Mouse (Mus musculus) forebrain, postnatal 0 days (tissue): ENCODE measurements around the gene Atg2a. TPM values are rescaled to one million over a fixed set of nuclear protein-coding genes. Genes with fewer than 3 reads are reported as not detected.

Experiments used
- ATAC-seq: fragments of 200-750 bp; cut with Nextera tagmentation; 2 replicates; pipeline ENCODE4 v1.8.0; 2017; ENCODE audit warnings: mild to moderate bottlenecking, moderate library complexity
- DNase-seq: peaks from one replicate; pipeline ENCODE4 v3.0.0-alpha.2; 2015
- H3K27ac ChIP-seq: fragments of 300-500 bp; sonication (generic); 2 replicates; pipeline ENCODE4 v1.5.1; 2014; ENCODE audit warnings: low read depth, mild to moderate bottlenecking, antibody characterized with exemption, low read length, moderate library complexity, mixed read lengths
- H3K27me3 ChIP-seq: fragments of 300-500 bp; sonication (generic); 2 replicates; pipeline ENCODE4 v1.6.1; 2014; ENCODE audit warnings: mild to moderate bottlenecking, low read length, mixed read lengths; ENCODE audit not compliant: insufficient read depth
- H3K36me3 ChIP-seq: fragments of 300-500 bp; sonication (generic); 2 replicates; pipeline ENCODE4 v1.6.1; 2014; ENCODE audit warnings: mild to moderate bottlenecking, moderate library complexity; ENCODE audit not compliant: insufficient read depth
- H3K4me1 ChIP-seq: fragments of 300-500 bp; sonication (generic); 2 replicates; pipeline ENCODE4 v1.6.1; 2014; ENCODE audit warnings: antibody characterized with exemption; ENCODE audit not compliant: insufficient read depth
- H3K4me2 ChIP-seq: fragments of 300-500 bp; sonication (generic); 2 replicates; pipeline ENCODE4 v1.6.1; 2014; ENCODE audit warnings: low read depth, mild to moderate bottlenecking, moderate library complexity
- H3K4me3 ChIP-seq: fragments of 300-500 bp; sonication (generic); 2 replicates; pipeline ENCODE4 v1.5.1; 2014; ENCODE audit warnings: low read depth, low read length, mixed read lengths
- H3K9ac ChIP-seq: fragments of 300-500 bp; sonication (generic); 2 replicates; pipeline ENCODE4 v1.6.1; 2014; ENCODE audit warnings: mild to moderate bottlenecking
- H3K9me3 ChIP-seq: fragments of 300-500 bp; sonication (generic); 2 replicates; pipeline ENCODE4 v1.6.1; 2016; ENCODE audit warnings: low read length
- CTCF ChIP-seq: sonication (generic); IDR thresholded peaks from 2 replicates; pipeline ENCODE4 v1.5.1; 2016; ENCODE audit warnings: antibody characterized with exemption, control low read depth, low read depth
- WGBS: fragments of 180-500 bp; shearing (Covaris S2); extraction: QIAGEN DNeasy Blood & Tissue Kit; methylation state at CpG from one replicate; pipeline ENCODE4 v1.1.7; 2014; 5-methylcytosine and 5-hydroxymethylcytosine counted together
- polyA plus RNA-seq: library from polyadenylated mRNA; unstranded; fragments of >200 nt; fragmentation: Nextera tagmentation; extraction: Ambion mirVana; gene quantifications from 2 replicates; pipeline ENCODE4 v1.2.1, GENCODE M21; 2015
- total RNA-seq: library from RNA; depleted of rRNA; stranded (reverse); fragments of >200 nt; gene quantifications from 2 replicates; pipeline ENCODE4 v1.2.3, GENCODE M21; 2014

Gene Atg2a
- total and polyA plus RNA-seq, 2 experiments from 2014 or later: 7.6 to 26.7 TPM

GRCm38 (mm10) chr19:6297641-6298040 lies 56.2 kb downstream of the Atg2a start:
- no peak overlapping the region for H3K27ac ChIP-seq
- no peak for TF ChIP-seq CTCF
- H3K9ac ChIP-seq: no peak overlapping the region
- no peak overlapping the region for H3K4me3 ChIP-seq
- peaks cover 63% of the 10 kb centered on the region for H3K36me3 ChIP-seq
- H3K4me1 ChIP-seq: no peaks in the 10 kb centered on the region
- no peak for ATAC-seq
- WGBS: 92% methylated on average over 9 of the region's 9 CpGs
- DNase-seq: no peak
- H3K9me3 ChIP-seq: no peaks in the 10 kb centered on the region
- no peaks in the 10 kb centered on the region for H3K27me3 ChIP-seq
- H3K4me2 ChIP-seq: no peak overlapping the region

GRCm38 (mm10) chr19:6299003-6299402 lies 57.5 kb downstream of the Atg2a start:
- H3K4me3 ChIP-seq: no peak overlapping the region
- TF ChIP-seq CTCF: no peak
- H3K9me3 ChIP-seq: no peaks in the 10 kb centered on the region
- no peak overlapping the region for H3K4me2 ChIP-seq
- 81% methylated on average over 4 of the region's 4 CpGs for WGBS
- no peaks in the 10 kb centered on the region for H3K4me1 ChIP-seq
- ATAC-seq: no peak
- no peak overlapping the region for H3K27ac ChIP-seq
- H3K36me3 ChIP-seq: peaks cover 59% of the 10 kb centered on the region
- no peak for DNase-seq
- H3K27me3 ChIP-seq: no peaks in the 10 kb centered on the region
- H3K9ac ChIP-seq: no peak overlapping the region

DNA sequence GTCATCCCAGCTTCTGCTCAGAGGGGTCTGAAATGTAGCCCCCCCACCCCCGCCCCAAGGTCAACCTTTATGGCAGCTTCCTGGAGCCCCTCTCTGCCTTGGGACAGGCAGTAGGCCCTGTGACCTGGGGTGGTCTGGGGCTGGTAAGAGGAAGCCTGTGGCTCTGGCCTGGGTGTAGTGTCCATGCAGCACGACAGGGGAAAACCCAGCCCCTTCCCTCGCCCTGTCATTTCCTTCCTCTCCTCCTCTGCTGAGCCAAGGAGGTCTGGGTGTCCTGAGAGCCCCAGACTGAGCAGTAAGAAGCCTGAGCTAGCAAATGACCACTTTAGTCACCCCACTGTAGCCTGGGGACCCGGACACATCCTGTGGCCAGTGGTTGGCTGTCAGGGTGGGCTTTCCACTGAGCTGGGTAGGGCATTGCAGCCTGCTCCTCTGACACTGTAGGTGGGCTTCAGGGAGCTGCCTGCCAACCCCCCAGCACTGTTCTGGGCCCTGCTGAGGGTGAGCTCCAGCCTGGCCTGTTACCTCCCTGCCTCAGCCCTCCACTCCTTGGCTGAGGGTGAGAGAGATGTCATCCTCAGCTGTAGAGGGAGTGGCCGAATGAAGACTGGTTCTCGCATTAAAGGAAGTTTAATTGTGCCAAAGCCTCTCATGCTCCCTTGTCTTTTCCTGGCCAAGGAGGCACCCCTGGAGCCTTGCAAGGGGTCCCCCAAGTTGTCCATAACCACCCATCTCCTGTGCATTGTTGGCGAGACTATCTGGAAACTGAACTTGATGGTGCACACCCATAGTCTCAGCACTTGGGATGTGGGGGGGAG lies 58.2 kb downstream of the Atg2a start:
- Histone ChIP-seq H3K27me3 (no peaks in the 10 kb centered on the region), H3K27ac (no peak overlapping the region), H3K36me3 (peaks cover 52% of the 10 kb centered on the region), H3K4me1 (no peaks in the 10 kb centered on the region), H3K4me3 (no peak overlapping the region), H3K9me3 (no peaks in the 10 kb centered on the region), H3K9ac (no peak overlapping the region), H3K4me2 (no peak overlapping the region)
- WGBS: 94% methylated on average over 7 of the region's 7 CpGs
- DNase-seq: no peak
- ATAC-seq: no peak
- TF ChIP-seq CTCF: no peak

GRCm38 (mm10) chr19:6300402-6300841 lies 59.0 kb downstream of the Atg2a start:
- ATAC-seq: no peak

DNA sequence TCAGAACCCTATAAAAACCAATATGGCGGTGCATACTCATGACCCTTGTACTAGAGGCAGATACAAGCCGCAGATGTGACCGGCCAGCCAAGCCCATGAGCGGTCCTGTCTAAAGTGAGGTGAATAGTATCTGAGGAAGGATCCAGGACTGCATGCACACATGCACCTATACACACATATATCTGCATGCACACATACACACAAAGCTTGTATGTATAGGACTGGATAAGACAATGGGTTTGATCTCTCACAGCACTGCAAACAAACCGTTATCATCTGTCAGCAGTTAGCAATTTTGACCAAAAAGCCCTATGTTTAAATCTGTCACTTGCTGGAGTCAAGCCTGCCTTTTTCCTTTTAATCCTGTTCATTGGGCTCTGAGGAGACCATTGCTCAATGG lies 60.6 kb downstream of the Atg2a start:
- no peak overlapping the region for H3K4me3 ChIP-seq
- no peak for TF ChIP-seq CTCF
- H3K9me3 ChIP-seq: no peaks in the 10 kb centered on the region
- no peak overlapping the region for H3K9ac ChIP-seq
- DNase-seq (no peak), ATAC-seq (no peak)
- no peak overlapping the region for H3K4me2 ChIP-seq
- H3K27me3 ChIP-seq: no peaks in the 10 kb centered on the region
- H3K27ac ChIP-seq: no peak overlapping the region
- H3K36me3 ChIP-seq: peaks cover 31% of the 10 kb centered on the region
- WGBS: 92% methylated on average over 5 of the region's 5 CpGs
- no peaks in the 10 kb centered on the region for H3K4me1 ChIP-seq

More at GRCm38 (mm10) chr19:6300402-6300841, 59.0 kb downstream of the Atg2a start:
- Histone ChIP-seq H3K4me3 (no peak overlapping the region), H3K27me3 (no peaks in the 10 kb centered on the region), H3K4me1 (no peaks in the 10 kb centered on the region), H3K9me3 (no peaks in the 10 kb centered on the region), H3K36me3 (peaks cover 45% of the 10 kb centered on the region), H3K4me2 (no peak overlapping the region), H3K27ac (no peak overlapping the region; the same call in 1 of the 2 replicates), H3K9ac (no peak overlapping the region)
- DNase-seq: no peak
- WGBS: 72% methylated on average over 7 of the region's 7 CpGs
- no peak for TF ChIP-seq CTCF

GRCm38 (mm10) chr19:6302522-6302921 lies 61.1 kb downstream of the Atg2a start:
- H3K27me3 ChIP-seq: no peaks in the 10 kb centered on the region
- WGBS: 43% methylated on average over 4 of the region's 4 CpGs
- no peak for TF ChIP-seq CTCF
- no peak overlapping the region for H3K27ac ChIP-seq
- no peaks in the 10 kb centered on the region for H3K4me1 ChIP-seq
- H3K9ac ChIP-seq: no peak overlapping the region
- ATAC-seq: no peak
- no peak overlapping the region for H3K4me2 ChIP-seq
- no peak overlapping the region for H3K4me3 ChIP-seq
- no peak for DNase-seq
- no peaks in the 10 kb centered on the region for H3K9me3 ChIP-seq
- peaks cover 27% of the 10 kb centered on the region for H3K36me3 ChIP-seq

DNA sequence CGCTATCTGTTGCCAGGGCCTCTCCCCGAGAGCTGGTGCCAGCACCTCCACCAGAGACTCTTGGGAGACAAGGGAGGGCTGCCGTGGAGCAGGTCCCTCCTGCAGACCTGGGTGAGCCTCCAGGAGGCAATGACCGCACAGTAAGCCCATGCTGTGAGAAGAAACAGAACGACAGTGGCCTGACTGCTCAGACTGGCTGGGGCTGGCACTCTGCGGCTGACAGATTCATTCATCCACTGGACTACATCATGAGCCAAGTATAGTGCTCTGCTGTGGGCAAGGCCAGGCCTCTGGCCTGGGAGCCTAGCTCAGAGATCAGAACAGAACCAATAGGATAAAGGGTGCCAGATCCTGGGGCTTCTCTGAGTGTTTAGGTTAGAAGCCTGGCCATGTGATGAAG lies 62.4 kb downstream of the Atg2a start:
- no peaks in the 10 kb centered on the region for H3K4me1 ChIP-seq
- no peaks in the 10 kb centered on the region for H3K9me3 ChIP-seq
- no peaks in the 10 kb centered on the region for H3K27me3 ChIP-seq
- TF ChIP-seq CTCF: no peak
- WGBS: 85% methylated on average over 6 of the region's 6 CpGs
- H3K4me2 ChIP-seq: no peak overlapping the region
- DNase-seq (no peak), ATAC-seq (no peak)
- no peak overlapping the region for H3K4me3 ChIP-seq
- peaks cover 14% of the 10 kb centered on the region for H3K36me3 ChIP-seq
- H3K27ac ChIP-seq: no peak overlapping the region
- no peak overlapping the region for H3K9ac ChIP-seq
